Mouse (Mus musculus) mouse trophoblast stem cell (cell line): ENCODE data around the gene Blm.

Experiments used
- in situ Hi-C, 2 experiments: fragments of 300-500 bp; cut with MseI, MboI; formaldehyde crosslinking; loops; 2 replicates in 1 of 2; 3 replicates in 1 of 2; pipeline ENCODE4 v1.15.1; 2025

Blm gene

DNA sequence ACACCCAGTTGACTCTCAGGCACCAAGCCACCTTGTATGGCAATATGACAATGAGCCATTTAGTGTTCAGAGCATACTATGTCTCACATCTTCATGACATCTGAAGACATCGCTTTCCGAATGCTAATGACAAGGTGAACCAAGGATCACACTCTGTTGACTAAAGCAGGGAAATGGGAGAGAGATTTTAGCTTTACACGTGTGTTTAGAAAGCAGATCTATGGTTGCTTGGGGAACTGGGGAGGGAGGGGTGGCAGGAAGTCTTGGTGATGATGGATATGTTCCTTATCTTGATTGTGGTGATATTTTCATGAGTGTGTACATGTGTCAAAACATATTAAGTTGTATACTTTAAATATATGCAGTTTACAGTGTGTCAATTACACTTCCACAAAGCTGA, 128.7 kb downstream of the Blm start:
- in situ Hi-C loops = no loop called here

DNA sequence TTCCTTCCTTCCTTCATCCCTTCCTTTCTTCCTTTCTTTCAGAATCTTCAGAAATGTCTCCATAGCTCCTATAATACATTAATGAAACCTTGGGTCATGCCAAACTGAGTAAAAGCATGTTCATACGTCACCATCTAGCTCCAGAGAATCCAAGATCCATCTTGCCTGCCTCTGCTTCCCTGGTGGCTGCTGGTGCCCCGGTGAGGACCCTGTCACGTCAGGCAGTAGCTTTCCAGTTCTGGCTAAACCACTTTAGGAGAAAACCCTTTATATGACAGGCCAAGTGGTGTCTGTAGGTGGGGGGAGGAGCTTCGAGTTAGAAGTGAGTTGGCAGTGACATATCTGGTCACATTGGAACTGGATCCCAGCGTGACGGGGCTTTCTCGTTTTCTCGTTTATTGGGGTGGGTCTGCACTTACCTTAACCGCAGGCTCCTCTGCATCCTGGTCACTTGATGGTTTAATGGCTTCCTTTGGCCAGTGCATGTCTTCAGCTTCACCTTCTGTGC, 129.7 kb downstream of the Blm start, which contains the start of gene Furin:
Furin (minus strand) TSS at position 249 of the 508 bp plus-strand sequence.
- in situ Hi-C loops = no loop called here
